Mouse (Mus musculus) midbrain, embryonic 14.5 days (tissue): ENCODE measurements around the gene Rhox10. TPM values are rescaled to one million over a fixed set of nuclear protein-coding genes. Genes with fewer than 3 reads are reported as not detected.

ENCODE experiments used
- ATAC-seq: fragments of 200-750 bp; cut with Nextera tagmentation; 2 replicates; pipeline ENCODE4 v1.8.0; 2017; ENCODE audit warnings: moderate number of reproducible peaks, moderate library complexity; ENCODE audit not compliant: low FRiP score, low TSS enrichment
- DNase-seq: peaks from one replicate; pipeline ENCODE4 v3.0.0-alpha.2; 2015
- H3K27ac ChIP-seq: fragments of 300-500 bp; sonication (generic); replicated peaks from 2 replicates; pipeline ENCODE4 v1.5.1; 2014; ENCODE audit warnings: mild to moderate bottlenecking, low read depth, low read length, moderate library complexity
- H3K27me3 ChIP-seq: fragments of 300-500 bp; sonication (generic); 2 replicates; pipeline ENCODE4 v1.6.1; 2014; ENCODE audit warnings: low read length, control low read depth, mixed read lengths; ENCODE audit not compliant: control insufficient read depth, insufficient read depth
- H3K36me3 ChIP-seq: fragments of 300-500 bp; sonication (generic); 2 replicates; pipeline ENCODE4 v1.6.1; 2014; ENCODE audit warnings: low read length, control low read depth; ENCODE audit not compliant: control insufficient read depth, insufficient read depth
- H3K4me1 ChIP-seq: fragments of 300-500 bp; sonication (generic); 2 replicates; pipeline ENCODE4 v1.6.1; 2014; ENCODE audit warnings: mild to moderate bottlenecking, antibody characterized with exemption, low read length, control low read depth; ENCODE audit not compliant: control insufficient read depth, insufficient read depth
- H3K4me2 ChIP-seq: fragments of 300-500 bp; sonication (generic); 2 replicates; pipeline ENCODE4 v1.6.1; 2014; ENCODE audit warnings: mild to moderate bottlenecking, low read length, moderate library complexity
- H3K4me3 ChIP-seq: fragments of 300-500 bp; sonication (generic); replicated peaks from 2 replicates; pipeline ENCODE4 v1.5.1; 2014; ENCODE audit warnings: low read depth, low read length
- H3K9ac ChIP-seq: fragments of 300-500 bp; sonication (generic); replicated peaks from 2 replicates; pipeline ENCODE4 v1.6.1; 2014; ENCODE audit warnings: mild to moderate bottlenecking, low read length, moderate library complexity
- H3K9me3 ChIP-seq: fragments of 300-500 bp; sonication (generic); 2 replicates; pipeline ENCODE4 v1.6.1; 2016; ENCODE audit warnings: low read length, control low read depth, mixed read lengths; ENCODE audit not compliant: control insufficient read depth
- WGBS: fragments of 180-500 bp; shearing (Covaris S2); extraction: QIAGEN DNeasy Blood & Tissue Kit; methylation state at CpG from one replicate; pipeline ENCODE4 v1.1.7; 2014; 5-methylcytosine and 5-hydroxymethylcytosine counted together
- polyA plus RNA-seq: library from polyadenylated mRNA; unstranded; fragments of >200 nt; fragmentation: Nextera tagmentation; extraction: Ambion mirVana; gene quantifications from 2 replicates; pipeline ENCODE4 v1.2.1, GENCODE M21; 2014

The Rhox10 gene
- polyA plus RNA-seq, 1 experiment from 2014 or later: not detected

DNA sequence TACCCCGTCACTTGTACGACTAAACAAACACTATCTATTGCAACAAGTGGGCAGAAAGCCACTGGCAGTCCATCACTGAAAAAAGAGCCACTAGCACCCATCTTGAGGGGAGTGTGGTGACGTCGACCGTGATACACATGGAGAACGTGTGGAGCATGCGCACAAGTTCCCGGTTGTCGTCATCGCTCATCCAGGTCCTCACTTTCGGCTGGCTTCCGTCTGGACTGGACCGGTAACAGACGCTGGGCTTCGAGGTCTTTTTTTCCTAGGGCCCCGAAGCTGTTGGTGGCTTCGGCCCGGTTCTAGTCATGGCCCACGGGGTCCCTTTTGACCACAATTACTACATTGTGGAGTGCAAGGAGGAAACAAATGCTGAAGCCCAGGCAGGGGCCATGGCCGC lies 54.7 kb downstream of the Rhox10 start, which contains the start of gene Rhox13:
Gene Rhox13 (plus strand): TSS at position 238 of the 400 bp plus-strand sequence.
- Histone ChIP-seq H3K4me1 (no peaks in the 10 kb centered on the region), H3K9ac (no peak within 1 kb of the TSS), H3K9me3 (0 out of 2 replicates have a peak, but pooled peaks cover 13% of the 10 kb centered on the region), H3K27me3 (no peaks in the 10 kb centered on the region), H3K36me3 (no peaks in the 10 kb centered on the region), H3K27ac (no peak within 1 kb of the TSS), H3K4me3 (no peak within 1 kb of the TSS), H3K4me2 (no peak within 1 kb of the TSS)
- no peak for ATAC-seq
- 94% methylated on average over 20 of the region's 20 CpGs for WGBS
- no peak for DNase-seq

Other genes starting within 250 kb of the Rhox10 start
- not detected in 2 replicates for gene Rhox6, start 239.6 kb upstream of the Rhox10 start, polyA plus RNA-seq
- gene Rhox7a, start 234.8 kb upstream of the Rhox10 start, polyA plus RNA-seq: not detected in 2 replicates
- gene Rhox8, start 187.5 kb upstream of the Rhox10 start, polyA plus RNA-seq: 0.30 TPM in 1 of 2 replicates, not detected in the other
- not detected in 2 replicates for gene Rhox7b, start 169.2 kb upstream of the Rhox10 start, polyA plus RNA-seq
- gene Rhox9, start 164.7 kb upstream of the Rhox10 start, polyA plus RNA-seq: not detected in 2 replicates
- gene Btg1-ps1, start 47.7 kb upstream of the Rhox10 start, polyA plus RNA-seq: not detected in 2 replicates
- not detected in 2 replicates for gene Btg1-ps2, start 23.4 kb upstream of the Rhox10 start, polyA plus RNA-seq
- not detected in 2 replicates for gene Rhox11, start 18.7 kb downstream of the Rhox10 start, polyA plus RNA-seq
- gene Rhox12, start 44.4 kb downstream of the Rhox10 start, polyA plus RNA-seq: not detected in 2 replicates
- not detected in 2 replicates for gene Rhox13, start 54.7 kb downstream of the Rhox10 start, polyA plus RNA-seq
- 10.6 and 10.8 TPM in 2 replicates for gene Zbtb33, start 123.3 kb downstream of the Rhox10 start, polyA plus RNA-seq
- 25.0 and 26.2 TPM in 2 replicates for gene Tmem255a, start 186.0 kb downstream of the Rhox10 start, polyA plus RNA-seq
- gene Atp1b4, start 249.7 kb downstream of the Rhox10 start, polyA plus RNA-seq: not detected in 2 replicates